Mouse (Mus musculus) ES-E14 (cell line): Measurements from ENCODE around the gene Pcmtd2.

Experiments used
- CHD2 ChIP-seq: IDR thresholded peaks from 2 replicates; pipeline ENCODE4 v1.6.1; 2014; ENCODE audit warnings: mild to moderate bottlenecking, low read depth, low read length, inconsistent platforms
- HCFC1 ChIP-seq: IDR thresholded peaks from 2 replicates; pipeline ENCODE4 v1.6.1; 2012; ENCODE audit warnings: low read length, inconsistent platforms, borderline replicate concordance; ENCODE audit not compliant: insufficient read depth
- ZC3H11A ChIP-seq: IDR thresholded peaks from 2 replicates; pipeline ENCODE4 v1.6.1; 2012; ENCODE audit warnings: low read depth, mild to moderate bottlenecking, inconsistent platforms, low read length, borderline replicate concordance
- ZNF384 ChIP-seq: IDR thresholded peaks from 2 replicates; pipeline ENCODE4 v1.6.1; 2012; ENCODE audit warnings: low read depth, low read length, inconsistent platforms

DNA sequence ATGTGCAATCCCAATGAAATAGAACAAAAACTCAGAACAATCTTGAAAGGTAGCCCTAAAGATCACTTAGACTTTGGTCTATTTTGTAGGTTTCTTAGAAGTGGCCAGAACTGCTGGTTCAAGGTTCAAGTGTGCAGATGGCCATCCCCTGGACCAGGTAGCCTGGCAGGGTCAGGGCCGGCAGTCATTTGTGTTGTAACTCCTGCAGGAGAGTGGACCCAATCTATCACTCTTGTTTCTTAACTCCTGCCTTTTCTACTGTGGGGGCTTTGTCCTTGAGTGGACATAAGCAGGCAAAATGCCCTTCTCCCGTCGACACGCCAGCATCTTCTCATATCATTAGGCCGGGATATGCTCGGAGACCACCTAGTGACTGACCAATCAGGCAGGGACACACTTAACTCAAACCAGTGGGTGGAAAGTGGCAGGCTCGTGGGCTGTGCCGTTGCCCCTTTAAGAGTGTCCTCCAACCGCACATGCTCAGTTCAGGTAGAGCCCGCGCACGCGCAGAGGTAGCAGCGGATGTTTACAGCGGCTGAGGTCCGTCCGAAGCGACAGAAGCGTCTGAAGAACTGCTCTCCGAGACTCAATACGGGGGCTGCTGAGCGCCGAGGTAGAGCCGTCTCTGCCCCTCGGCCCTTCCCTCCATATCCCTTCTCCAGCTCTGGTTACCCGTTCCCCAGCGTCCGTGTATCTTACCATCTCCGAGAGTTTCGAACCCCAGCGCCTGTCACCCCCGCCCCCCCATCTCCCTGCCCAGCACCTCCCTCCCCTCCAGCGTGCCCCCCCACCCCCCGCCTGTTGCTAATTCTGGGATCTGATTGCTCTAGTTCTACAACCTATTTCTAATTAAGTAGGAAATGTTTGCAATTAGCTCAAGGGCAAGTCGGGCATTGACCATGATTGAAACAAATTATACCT lies at the start of gene Pcmtd2:
- TF ChIP-seq HCFC1: peak; percentile 46; the same call in 1 of the 2 replicates
- TF ChIP-seq ZNF384: no peak
- no peak; the same call in 1 of the 2 replicates for TF ChIP-seq ZC3H11A
- no peak for TF ChIP-seq CHD2
